Mouse (Mus musculus): Measurements from ENCODE around the gene Cdk5rap2.

- no peak for TF ChIP-seq POLR2A (IDR thresholded peaks at IDR 0.05; ENCODE audit: control insufficient read depth, low read depth, low read length)
- no peak for TF ChIP-seq CTCF (IDR thresholded peaks at IDR 0.05; ENCODE audit: control insufficient read depth, insufficient read depth, insufficient replicate concordance, low read depth, low read length)
Observed at GRCm38 (mm10) chr4:70261315-70261714, 148.9 kb downstream of the Cdk5rap2 start.
